Mouse (Mus musculus): ENCODE data around the gene Trpv3.
"Not testable (repeated sequence)": the region's sequence is repeated elsewhere in the genome, so short reads cannot be mapped to it uniquely, and the experiment has no call there.

The Trpv3 gene

GRCm38 (mm10) chr11:73284351-73284750 is 17.2 kb downstream of the Trpv3 start:
- DNase-seq (ENCODE audit: low spot score in 2 of 2): peak in 1 of 2 experiments; percentile 48

DNA sequence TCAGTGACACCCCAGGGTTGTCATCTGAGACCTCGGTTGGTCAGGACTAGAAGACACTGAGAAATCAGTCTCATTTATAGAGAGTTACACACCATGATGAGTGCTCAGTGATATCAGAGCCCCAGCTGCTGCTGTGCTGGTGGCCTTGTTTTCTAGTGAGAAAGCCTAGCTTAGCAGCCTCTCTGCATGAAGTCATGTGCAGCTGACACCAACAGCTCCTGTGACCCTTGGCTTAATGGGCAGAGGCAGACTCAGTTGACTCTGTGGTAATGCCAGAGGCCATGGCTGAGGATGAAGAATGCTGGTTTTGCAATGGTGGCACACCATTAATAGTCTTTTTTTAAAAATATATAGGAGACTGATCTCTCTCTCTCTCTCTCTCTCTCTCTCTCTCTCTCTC is 22.4 kb downstream of the Trpv3 start:
- no peak for DNase-seq (ENCODE audit: low spot score in 2 of 2)

DNA sequence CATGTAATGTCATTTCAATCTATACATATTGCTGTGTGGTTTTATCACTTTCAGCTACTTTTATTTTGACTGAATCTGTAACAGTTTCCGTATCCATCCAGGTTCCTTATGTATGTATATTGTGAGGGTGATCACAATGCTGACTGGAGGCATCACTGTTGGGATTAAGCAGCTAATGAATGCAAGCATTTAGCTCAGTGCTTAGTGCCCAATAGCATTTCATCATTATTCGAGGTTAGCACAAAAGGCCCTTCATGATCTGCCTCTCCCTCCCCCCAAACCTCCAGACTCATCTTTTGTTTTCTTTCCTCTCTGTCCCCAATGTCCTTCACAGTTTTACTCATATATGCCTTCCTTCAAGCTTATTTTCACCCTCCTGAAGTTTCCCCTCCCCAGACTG is 35.9 kb downstream of the Trpv3 start:
- no peak for DNase-seq (ENCODE audit: low spot score in 2 of 2)

DNA sequence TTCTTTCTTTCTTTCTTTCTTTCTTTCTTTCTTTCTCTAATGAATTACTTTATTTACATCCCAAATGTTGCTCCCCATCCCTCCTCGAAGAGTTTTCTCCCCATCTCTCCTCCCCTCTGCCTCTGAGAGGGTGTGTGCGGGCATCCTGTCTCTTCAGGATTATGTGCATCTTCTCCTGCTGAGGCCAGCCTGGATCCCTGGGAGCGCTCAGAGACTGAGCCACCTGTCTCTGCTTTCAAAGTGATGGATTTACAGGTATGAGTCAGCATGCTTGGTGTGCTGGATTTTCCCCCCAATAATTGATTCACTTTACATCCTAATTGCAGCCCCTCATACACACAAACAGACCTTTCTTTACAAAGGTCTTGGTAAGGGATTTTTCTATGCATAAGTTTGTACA is 48.8 kb downstream of the Trpv3 start:
- DNase-seq (ENCODE audit: low spot score in 2 of 2): no peak

GRCm38 (mm10) chr11:73318581-73318980 is 51.4 kb downstream of the Trpv3 start:
- DNase-seq (ENCODE audit: low spot score in 2 of 2): not testable (repeated sequence)

- DNase-seq (ENCODE audit: low spot score in 2 of 2): not testable (repeated sequence)
Observed at GRCm38 (mm10) chr11:73321064-73321463, 53.9 kb downstream of the Trpv3 start.

- no peak for DNase-seq (ENCODE audit: low spot score in 2 of 2)
Observed at GRCm38 (mm10) chr11:73323906-73324830, 57.0 kb downstream of the Trpv3 start.

- DNase-seq (ENCODE audit: low spot score in 2 of 2): no peak
Observed at GRCm38 (mm10) chr11:73326485-73326886, 59.3 kb downstream of the Trpv3 start.

GRCm38 (mm10) chr11:73327361-73327760 is 60.2 kb downstream of the Trpv3 start:
- peak in 1 of 2 experiments; percentile 17 for DNase-seq (ENCODE audit: low spot score in 2 of 2)

DNA sequence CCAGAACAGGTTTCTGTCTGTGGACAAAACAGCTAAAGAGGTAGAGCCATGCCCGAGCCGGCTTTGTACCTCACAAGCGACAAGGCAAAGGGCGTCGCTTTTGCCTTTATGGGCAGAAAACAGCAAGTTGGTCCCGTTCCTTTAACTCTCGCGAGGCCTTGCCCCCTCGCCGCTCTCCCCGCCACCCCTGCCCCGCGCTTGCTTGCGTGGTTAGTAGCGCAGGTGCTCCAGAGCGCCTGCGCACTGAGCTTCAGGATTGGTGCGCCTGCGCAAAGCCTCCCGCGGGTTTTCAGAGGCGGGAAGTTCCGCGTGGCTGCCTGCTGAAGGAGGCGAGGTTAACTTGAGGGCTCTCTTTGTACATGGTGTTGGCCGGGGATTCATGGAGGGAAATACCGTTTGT is 62.3 kb downstream of the Trpv3 start, which contains the start of the genes Aspa, Gm49340 and Spata22:
TSS of gene Aspa (minus strand) at position 155 of the 400 bp plus-strand sequence.
TSS of gene Gm49340 (plus strand) at position 300 of the 400 bp plus-strand sequence.
TSS of gene Spata22 (plus strand) at position 300 of the 400 bp plus-strand sequence.
- no peak for DNase-seq (ENCODE audit: low spot score in 2 of 2)

GRCm38 (mm10) chr11:73333357-73333756 is 66.2 kb downstream of the Trpv3 start:
- no peak for DNase-seq (ENCODE audit: low spot score in 2 of 2)

- DNase-seq (ENCODE audit: low spot score in 2 of 2): no peak
Observed at GRCm38 (mm10) chr11:73336919-73337318, 69.7 kb downstream of the Trpv3 start.

Data from urinary bladder, postnatal 4 days (tissue).